Mouse (Mus musculus) megakaryocyte, embryonic 14.5 days (primary cell): Measurements from ENCODE around the gene Habp4.

Source experiments
- FLI1 ChIP-seq: IDR thresholded peaks from 2 replicates; pipeline ENCODE4 v1.6.1; 2012; ENCODE audit warnings: low read length, inconsistent platforms, mixed read lengths
- GATA1 ChIP-seq: IDR thresholded peaks from 3 replicates; pipeline ENCODE4 v1.6.1; 2012; ENCODE audit warnings: mixed read lengths, low read length, inconsistent platforms, borderline replicate concordance

DNA sequence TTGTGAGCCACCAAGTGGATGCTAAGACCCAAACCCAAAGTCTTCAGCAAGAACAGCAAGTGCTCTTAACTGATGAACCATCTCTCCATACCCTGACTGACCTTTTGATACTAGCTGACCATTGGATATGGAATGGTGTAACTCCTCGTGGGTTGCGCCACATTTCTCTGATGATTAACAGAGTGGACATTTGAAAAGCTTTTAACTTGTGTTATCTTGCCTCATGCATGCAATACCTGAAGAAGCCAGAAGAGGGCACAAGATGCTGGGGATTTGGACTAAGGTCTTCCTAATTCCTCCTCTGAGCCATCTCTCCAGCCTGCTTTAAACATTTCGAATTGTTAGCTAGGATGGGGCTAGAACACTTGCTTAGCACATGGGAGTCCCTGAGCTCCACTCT lies 19.3 kb downstream of the Habp4 start:
- TF ChIP-seq GATA1 (no peak), FLI1 (no peak)
